Mouse (Mus musculus) right cerebral cortex, adult 18-20 months (tissue): ENCODE measurements around the gene Cttnbp2nl.

Experiments used
- DNase-seq: peaks from one replicate; pipeline ENCODE4 v3.0.0; 2022; ENCODE audit warnings: mixed read lengths

The Cttnbp2nl gene

DNA sequence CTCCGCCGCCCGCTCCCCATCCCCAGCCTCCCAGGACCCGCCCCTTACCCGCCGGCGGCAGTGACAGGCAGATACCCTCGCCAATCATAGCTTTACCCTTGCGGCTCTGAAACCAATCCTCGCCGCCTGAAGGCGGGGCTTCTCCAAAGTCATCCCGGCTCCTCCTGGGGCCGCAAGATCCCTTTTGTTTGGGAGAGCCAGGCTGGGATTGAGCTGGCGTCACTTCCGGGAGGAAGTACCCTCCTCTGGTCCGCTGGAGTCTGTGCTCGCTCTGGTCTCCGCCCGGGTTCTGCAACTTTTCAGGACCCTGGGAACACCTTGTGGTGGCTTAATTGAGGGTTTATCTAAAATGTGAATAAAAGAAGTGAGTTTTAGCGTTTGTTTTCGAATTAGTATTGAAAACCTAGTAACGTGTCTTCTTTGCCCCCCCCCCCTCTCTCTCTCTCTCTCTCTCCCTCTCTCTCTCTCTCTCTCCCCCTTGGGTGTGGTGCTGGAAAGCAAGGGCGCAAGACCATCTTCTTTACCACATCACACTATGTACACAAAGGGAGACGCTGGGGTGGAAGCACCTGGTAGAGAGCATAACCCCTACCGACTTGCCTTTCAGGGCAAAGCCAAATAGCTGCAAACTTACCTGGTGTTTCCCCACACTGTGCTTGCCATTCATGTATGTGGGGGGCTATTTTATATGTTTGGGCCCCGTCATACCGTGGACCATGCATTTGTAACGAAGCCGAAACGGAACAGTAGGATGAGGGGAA lies at the start of gene Cttnbp2nl:
Gene Cttnbp2nl (minus strand): TSS at position 210 of the 761 bp plus-strand sequence.
- DNase-seq = peak; percentile 99

DNA sequence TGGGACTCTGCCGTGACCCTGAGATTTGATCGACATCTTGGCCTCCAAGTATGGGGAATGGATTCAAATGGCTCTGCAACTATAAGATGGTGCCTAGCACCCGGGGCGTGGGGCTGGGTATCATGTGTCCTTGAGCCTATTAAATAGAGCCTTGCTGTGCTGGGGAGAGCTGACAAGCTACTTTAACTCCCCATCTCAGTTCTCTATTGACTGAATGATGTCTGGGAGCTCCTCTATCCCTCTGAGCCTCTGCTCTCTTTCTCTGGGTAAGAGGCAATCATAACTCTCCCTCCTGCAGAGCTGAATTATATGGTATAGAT lies 47.3 kb upstream of the Cttnbp2nl start:
- no peak for DNase-seq

DNA sequence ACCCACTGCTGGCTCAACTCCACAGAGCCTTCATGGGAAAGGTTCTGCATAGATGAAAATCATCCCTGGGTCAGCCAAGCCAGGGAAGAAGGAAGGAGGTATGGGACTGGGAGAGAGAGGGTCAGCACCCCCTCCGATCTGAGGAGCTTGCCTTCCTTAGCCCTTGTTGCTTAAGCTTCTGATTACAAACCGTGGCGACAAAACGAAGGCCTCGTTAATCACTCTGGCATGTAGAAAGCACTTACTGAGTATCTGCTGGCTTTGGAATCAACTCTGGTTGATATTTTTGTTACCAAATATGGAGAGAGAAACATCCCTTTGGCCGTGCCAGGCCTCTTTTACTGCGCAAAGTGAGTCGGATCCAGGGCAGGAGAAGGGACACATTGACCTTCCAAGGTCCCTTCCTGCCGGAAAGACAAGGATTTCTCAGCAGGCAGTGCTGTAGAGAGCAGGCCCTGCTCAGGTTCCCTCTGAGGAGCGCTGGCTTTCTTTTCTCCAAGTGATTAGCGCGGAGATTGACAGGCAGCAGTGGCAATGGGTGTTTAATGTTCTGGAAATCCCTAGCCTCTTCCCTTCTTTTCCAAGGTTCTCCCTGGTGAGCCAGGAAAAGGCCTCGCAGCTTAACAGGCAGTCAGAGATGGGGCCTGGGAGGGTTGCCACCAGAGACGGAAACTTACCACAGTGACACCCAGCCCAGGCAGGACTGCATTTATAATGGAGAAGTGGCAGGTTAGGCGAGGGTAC lies 46.8 kb upstream of the Cttnbp2nl start:
- no peak for DNase-seq

DNA sequence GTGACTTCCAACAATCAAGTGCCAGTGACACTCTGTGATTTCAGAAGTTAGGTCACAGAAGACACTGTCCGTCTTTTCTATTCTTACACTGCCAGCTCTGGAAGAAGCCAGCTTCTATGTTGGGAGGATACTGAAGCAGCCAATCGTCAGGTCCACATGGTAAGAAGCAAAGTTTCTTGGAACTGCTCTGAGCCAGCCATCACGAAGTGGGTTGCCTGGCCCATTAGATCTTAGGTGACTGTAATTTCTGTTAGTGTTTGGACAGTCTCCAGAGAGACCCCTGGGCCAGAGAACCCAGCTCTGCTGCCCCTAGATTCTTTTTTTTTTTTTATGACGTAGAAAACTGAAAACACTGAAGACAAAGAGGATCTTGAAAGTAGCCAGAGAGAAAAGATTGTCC lies 44.6 kb upstream of the Cttnbp2nl start:
- no peak for DNase-seq

DNA sequence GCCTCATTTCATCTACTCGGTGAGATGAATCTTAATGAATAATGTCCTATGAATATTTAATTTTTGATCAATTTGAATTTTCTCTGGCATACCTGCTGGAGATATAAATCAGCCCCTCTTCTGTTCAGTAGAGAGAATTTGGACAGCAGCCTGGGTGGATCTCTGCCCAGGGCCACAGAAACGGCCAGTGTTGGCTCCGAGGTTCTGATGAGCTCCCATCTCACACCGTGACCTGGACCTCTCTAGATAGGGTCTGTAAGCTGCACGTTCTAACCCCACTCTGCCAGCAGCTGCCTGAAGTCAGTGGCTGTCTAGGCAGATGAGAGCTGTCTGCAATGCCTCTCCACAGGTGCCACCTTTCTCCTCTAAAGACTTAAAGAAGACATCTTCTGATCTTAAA lies 42.1 kb upstream of the Cttnbp2nl start:
- DNase-seq = no peak

DNA sequence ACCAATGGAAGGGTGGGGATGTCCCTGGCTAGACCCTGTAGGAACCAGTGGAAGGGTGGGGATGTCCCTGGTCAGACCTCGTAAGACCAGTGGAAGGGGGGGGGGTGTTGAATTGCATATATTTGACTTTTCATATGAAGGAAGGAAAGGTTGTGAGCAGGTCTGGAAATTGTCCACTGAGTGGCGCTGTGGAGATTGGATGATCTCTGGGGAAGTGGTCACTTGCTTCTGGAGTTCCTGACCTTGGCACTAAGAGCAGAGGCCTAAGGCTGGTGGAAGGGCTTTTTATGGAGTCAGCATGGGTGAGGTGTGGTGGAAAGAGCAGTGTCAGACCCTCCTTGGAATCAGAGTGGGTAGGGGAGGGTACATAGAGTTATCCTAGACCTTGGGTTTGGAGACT lies 41.5 kb upstream of the Cttnbp2nl start:
- no peak for DNase-seq

DNA sequence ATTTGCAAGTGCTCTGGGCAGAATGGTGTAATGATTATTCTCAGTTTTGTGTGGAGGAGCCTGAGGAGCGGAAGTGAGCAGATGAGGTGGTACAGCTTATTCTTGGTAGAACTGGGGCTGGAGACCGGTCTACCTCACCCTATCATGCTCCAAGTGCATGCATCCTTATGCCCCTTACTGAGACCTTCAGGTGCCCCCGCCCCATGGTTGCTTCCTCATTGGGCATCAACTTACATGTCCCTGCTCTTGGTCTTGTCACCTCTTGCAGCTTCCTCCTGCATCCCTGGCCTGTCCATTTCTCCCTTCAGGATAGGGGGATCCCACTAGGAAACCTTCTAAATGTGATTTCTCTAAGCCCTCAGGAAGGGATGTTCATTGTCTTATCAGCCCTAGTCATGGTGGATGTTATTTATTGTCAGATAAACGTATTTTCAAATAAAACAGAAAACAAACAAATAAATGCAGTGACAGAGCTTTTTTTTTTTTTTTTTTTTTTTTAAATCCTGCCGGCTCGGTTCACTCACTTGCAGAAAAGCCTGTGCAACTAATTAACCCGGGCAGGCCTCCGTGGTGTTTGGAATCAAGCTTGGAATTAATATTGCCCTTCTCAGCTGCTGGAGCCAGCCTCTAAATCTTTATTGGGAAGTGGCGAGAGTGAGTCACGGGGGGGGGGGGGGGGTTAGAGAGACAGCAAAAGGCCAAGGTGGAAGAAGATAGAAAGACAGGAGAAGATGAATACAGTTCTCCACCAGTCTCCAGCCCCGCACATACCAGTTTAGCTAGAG lies 40.0 kb upstream of the Cttnbp2nl start:
- DNase-seq = no peak

DNA sequence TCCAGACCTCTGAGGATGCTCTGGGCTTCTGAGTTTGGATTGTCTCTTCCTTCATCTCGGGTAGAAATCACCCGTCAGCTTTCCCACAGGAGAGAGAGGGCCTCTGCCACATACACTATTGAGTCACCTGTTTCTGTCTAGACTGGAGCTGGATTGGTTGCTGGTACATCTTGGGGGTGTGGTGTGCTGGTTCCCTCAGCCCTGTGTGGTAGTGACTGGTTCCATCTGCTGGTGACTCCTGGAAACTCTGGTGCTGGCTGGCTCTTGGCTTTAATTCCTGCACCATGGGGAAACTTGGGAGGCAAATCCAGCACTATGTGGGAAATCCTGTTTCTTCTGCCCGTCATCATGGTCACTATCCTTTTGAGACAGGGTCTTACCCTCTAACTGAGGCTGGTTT lies 38.0 kb upstream of the Cttnbp2nl start:
- peak; percentile 56 for DNase-seq

DNA sequence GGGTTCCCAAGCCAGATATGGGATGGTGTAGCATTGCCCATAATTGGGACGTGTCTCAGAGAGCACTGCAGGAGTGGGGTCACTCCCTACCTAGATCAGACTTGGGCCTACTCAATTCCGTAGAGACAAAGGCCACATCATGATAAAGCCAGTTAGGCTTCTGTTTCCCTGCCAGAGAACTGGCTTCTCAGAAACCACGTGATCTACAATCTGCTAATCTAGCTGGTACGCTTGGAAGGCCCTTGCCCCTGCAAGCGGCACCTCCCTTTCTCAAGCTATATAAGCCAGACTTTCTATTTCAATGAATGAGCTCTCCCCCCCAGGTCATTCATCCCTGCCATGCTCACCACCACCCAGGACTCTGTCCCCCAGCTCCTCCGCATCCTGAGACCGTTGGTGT lies 37.2 kb upstream of the Cttnbp2nl start:
- DNase-seq = no peak

DNA sequence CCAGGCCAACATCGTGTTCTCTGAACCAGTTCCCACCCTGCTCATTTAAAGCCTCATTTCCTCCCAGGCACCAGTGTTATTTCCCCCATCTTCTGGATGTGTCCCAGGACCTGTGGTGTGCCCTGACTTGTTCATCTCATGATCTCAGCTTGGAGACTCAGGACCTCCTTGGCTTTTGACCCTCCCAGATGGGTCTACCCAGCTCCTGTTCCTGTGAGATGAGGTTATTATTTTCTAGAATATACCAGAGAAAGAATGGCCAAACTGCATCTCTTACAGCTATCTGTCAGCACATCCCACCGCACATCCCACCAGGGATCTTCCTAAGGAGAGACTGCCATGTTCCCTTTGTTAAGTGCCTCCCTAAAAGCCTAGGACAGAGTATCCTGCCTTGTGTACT lies 35.7 kb upstream of the Cttnbp2nl start:
- DNase-seq = no peak

DNA sequence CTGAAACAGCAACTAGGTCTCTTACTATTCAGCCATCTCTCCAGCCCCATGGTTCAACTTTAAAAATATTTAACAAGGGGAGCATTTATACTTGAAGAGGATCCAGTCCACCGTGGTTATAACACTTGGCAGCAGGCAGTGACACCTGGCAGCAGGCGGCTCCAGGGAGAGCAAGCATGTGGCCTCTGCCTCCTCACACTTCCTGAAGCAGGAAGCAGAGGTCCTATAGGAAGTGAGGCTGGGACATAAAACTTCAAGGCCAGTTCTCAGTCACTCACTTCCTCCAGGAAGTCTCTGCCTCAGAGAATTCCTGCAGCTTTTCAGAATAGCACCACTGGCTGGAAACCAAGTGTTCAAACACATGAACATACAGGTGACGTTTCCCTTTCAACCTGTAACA lies 34.4 kb upstream of the Cttnbp2nl start:
- DNase-seq = no peak

DNA sequence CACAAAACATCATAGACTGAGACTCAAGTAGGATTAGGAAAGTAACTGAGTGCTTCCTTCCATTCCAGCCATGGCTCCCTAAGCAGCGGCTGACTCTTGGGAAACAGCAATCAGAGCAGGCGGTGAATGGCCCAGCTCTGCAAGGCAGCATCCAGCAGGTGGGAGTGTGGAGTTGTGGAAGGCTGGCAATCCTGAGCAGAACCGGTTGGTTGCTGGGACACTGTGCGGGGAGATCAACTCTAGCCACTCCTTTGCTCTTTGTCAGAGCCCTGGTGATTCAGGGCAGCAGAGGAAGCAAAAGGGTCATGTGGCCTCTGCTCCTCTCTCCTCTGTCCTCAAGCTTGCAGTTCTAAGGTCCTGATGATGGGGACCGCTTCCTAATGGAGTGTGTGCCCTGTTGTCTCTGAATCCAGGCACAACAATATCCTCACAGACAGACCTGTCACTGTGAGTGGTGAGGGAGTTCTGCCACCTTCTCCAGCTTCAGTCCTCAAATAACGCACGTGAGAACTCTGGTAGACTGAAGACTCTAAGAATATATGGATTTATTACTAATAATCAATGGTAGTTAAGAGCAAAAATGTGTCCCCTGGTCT lies 25.4 kb upstream of the Cttnbp2nl start:
- DNase-seq = peak; percentile 81

DNA sequence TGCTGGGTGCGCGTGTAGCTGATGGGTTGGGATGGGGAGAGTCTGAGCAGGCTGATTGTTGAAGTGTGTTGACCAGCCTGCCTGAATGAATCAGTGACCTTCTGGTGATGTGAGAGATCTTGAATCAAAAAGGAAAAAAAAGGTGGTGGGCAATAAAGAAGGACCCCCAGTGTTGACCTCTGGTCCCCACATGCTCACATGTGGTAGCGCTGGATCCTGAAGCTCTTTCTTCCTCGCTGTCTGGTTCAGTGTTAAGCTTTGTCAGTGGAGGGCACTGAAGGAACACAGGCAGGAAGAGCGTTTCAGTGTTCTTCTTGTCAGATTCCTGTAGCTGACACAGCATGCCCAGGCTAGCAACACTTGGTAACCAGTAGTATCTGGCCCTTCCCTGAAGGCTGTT lies 22.9 kb upstream of the Cttnbp2nl start:
- no peak for DNase-seq

DNA sequence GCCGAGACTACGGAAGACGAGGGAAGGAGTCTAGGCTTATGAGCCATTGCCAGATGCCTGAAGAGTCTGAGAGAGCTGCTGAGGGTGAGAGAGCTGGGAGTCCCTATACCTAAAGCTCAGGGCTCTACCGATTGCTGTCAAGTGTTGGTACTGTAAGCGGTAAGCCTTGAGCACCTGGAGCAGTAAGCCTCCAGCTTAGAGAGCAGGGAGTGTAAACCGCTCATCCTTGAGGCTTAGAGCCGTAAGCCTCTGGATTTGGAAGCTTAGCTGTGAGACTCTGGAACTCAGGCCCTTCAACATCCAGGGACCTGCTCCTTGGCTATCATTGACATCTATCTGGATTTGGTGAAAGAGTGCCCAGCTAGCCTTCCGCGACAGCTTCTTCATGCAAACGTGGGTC lies 19.6 kb upstream of the Cttnbp2nl start:
- no peak for DNase-seq

DNA sequence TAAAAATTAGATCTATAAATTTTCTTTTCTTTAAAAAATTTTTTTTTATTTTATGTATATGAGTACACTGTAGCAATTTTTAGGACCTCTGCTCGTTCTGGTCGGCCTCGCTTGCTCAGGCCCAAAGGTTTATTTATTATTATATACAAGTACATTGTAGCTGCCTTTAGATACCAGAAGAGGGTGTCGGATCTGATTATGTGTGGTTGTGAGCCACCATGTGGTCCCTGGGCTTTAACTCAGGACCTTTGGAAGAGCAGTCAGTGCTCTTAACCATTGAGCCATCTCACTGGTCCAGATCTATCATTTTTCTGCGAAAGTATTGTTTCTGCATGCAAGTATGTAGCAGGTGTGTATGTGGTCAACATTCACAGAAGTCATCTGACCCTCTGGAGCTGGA lies 18.3 kb upstream of the Cttnbp2nl start:
- no peak for DNase-seq

DNA sequence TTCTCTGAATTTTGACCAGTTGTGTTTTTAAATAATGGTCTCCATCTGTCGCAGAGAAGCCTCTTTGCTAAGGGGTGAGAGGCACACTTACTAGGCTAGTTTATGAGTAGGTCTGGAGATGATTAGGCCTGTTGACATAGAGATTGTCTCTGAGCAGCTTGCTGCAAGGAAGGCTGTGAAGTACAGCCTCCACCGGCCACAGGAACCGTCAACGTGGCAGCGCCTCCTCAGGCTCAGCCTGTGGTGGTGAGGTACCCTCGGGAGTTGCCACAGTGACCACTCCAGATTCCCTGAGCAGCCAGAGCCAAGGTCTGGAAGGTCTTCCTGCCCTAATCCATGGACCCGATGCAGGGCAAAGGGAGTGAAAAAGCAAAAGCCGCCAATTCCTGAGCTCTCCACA lies 17.6 kb upstream of the Cttnbp2nl start:
- no peak for DNase-seq

DNA sequence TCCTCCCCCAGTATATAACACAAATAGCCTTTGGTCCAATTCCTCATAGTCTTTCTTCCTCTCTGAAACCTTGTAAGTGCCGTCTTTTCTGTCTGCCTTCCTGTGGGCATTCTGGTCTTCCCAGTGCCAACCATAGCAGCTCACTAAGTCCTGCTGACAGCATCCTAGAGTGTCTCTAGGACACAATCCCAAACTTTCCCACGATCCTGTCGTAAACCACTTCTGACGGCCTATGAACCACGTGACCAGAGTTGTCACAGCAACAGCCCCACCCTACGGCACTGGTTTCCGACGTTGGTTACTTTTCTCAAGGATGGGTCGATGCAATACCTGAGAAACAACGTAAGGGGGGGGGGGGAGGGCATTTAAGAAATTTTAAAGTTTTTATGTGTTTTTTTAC lies 13.6 kb upstream of the Cttnbp2nl start, which contains the start of gene 4930564D02Rik:
Gene 4930564D02Rik (plus strand): TSS at position 301 of the 400 bp plus-strand sequence.
- DNase-seq = no peak

DNA sequence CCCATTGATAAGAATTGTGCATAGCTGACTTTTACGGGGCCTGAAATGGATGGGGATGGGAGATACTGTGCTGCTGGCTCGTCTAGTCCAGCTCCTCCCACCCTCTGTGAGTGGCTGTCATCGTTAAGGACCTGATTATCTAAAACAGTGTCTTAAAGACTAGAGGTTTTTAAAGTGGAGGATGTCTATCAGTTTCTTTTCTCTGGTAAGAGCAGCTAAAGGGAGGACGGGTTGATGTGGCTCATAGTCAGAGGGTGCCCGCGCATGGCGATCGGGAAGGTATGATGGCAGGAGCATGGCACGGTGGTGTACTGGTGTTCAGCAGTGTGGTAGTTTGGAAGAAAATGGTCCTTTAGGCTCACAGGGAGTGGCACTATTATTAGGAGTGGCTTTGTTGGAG lies 9.7 kb upstream of the Cttnbp2nl start:
- no peak for DNase-seq

DNA sequence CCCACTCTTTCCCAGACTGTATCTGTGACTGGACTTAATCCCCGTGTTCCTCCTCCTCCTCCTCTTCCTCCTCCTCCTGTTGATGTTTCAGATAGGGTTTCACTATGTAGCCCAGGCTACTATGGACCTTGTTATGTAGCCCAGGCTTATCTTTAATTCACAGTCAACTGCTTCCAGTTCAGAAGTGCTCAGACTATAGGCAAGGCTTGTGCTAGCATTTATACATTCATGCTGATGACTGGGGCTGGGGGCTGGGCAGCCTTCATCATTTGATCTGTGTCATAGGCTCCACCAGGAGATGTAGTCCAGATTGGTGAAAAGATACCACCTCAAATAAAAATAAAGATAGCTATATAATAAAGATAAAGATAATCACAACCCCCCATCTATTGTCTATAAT lies 9.0 kb upstream of the Cttnbp2nl start:
- no peak for DNase-seq

DNA sequence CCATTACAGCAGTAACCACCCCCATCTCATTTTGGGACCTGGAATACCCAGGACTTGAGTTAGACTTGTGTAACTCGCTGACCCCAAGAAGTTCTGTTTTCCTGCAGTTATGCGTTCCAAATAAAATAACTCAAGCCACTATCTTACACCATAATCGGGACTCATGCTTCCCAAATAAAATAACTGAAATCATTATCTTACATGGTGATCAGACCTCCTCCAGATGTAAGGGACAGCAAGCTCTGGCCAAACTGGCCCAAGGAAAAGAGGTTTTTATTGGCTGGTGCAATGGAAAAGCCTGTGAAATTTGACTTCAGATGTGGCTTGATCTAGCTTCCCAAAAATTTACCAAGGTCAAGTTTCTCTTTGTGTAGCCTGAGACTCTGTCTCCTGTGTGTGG lies 8.6 kb upstream of the Cttnbp2nl start:
- DNase-seq = no peak

DNA sequence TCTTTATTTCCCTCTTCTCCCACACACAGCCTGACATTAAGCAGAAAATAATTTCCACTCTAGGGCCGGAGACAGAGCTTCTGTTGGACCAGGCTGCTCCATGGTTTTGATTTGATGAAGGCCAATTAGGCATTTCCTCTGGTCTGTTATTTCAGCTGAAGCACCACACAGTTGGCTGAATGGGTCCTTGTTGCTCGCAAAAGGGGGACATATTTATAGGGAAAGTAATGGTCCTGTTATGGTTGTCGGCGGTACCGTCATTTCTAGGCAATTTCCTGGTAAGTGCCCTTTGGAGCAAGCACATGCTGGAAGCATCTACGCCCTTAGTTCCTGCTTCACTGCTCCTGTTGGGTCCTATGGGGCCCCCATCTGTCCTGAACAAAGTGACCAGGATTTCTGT lies 8.0 kb upstream of the Cttnbp2nl start:
- DNase-seq = no peak

DNA sequence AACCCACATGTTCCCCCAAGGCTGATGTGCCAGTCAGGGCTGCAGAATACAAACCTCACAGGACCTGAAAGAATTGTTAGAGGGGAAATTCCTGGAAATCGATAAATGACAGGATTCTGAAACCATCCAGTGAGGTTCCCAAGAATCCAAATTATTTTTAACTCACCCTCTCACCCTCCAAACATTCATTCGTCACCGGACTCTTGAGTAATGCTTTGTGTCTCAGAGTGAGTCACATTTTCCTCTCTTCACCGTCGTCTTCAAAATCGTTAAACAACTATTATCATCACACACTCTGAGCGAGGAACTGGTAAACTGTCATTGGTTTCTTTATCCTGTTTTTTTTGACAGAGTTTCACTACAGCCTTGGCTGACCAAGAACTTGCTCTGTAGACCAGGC lies 7.0 kb upstream of the Cttnbp2nl start:
- no peak for DNase-seq
